Mouse (Mus musculus): ENCODE results near the gene Bcl7b. TPM values are rescaled to one million over a fixed set of nuclear protein-coding genes. Genes with fewer than 3 reads are reported as not detected.
"Not testable (repeated sequence)": the region's sequence is repeated elsewhere in the genome, so short reads cannot be mapped to it uniquely, and the experiment has no call there.

The Bcl7b gene
- total RNA-seq, 2 experiments from 2014 or later, result 31.1 to 31.9 TPM

DNA sequence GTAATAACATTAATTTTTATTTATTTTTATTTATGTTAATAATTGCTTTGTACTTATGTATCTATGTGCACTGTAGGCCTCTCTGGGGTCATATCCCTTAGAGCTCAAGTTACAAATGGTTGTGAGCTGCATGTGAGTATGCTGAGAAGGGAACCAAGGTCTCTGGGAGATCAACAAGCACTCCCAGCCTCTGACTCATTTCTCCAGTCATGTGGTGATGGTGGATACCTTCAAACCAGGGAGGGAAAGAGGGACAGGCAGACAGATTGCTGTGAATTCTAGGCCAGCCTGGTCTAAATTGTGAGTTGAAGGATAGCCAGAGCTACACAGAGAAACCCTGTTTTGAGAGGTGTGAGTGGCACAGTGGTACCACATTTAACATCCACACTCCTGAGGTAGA, 52.9 kb downstream of the Bcl7b start:
- DNase-seq, result no peak

DNA sequence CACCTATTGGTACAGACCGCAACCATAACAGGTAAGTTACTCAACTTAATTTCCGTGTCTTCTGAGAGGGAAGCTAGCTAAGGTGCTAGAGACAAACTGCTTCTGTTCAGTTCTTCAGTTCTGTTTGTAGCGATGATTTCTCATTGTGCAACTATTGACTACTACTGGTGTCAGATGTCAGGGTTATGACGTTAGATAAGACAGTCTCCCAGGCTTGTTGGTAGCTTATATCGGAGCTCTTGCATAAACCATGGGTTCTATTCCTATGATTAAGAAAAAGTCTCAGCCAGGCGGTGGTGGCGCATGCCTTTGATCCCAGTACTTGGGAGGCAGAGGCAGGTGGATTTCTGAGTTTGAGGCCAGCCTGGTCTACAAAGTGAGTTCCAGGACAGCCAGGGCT, 54.0 kb downstream of the Bcl7b start:
- DNase-seq, result no peak

DNA sequence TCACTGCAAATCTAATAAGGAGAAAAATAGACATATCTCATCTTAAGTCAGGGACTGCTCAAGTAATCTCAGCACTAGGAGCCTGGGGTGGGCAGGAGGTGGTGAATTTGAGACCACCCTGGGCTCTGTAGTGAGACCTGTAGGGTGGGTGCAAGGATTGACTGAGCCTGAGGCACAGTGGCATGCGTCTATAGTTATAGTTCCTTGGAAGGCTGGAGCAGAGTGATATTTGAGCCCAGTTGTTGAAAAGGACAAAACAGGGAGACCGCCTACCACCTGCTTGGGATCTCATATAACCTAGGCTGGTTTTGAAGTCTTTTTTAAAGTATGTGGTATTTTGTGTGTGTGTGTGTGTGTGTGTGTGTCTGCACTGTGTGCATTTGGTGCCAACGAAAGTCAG, 56.1 kb downstream of the Bcl7b start:
- DNase-seq, result no peak

DNA sequence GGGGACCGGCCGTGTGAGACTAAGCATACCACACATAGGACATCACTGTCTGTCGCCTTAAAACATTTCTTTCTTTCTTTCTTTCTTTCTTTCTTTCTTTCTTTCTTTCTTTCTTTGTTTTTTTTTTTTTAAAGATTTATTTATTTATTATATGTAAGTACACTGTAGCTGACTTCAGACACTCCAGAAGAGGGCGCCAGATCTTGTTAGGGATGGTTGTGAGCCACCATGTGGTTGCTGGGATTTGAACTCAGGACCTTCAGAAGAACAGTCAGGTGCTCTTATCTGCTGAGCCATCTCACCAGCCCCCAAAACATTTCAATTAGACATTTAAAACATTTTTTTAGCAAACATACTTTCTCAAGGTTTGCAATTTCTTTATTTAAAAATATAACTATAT, 57.8 kb downstream of the Bcl7b start:
- not testable (repeated sequence) for DNase-seq

DNA sequence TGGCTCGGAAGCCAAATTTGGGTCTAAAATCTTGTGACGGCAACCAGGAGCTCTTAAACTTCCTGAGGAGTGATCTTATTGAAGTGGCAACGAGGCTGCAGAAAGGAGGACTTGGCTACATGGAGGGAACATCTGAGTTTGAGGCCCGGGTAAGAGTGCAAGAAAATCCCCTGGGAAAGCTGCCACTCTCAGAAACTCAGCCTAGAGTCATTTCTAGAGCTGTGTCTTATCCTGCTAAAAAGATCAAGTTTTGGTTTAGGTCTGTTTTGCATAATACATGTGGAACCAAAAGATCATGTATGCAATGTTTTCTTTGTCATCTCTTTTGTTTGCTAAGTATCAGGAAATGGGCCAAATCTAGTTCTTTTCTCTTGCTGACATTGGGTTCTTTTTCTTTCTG, 62.1 kb downstream of the Bcl7b start:
- DNase-seq, result no peak

Small RNA genes within 50 kb of the gene (microRNA-seq; reads per million reads assigned to microRNA genes)
- gene Gm25315, result 0 reads per million in 2 experiments

Other genes with a start within 250 kb of the Bcl7b start
- gene Mettl27, start 235.9 kb upstream of the Bcl7b start, total RNA-seq (2021), result 1 to 10 TPM; 6.2 to 7.1 TPM
- gene Cldn4, start 221.3 kb upstream of the Bcl7b start, total RNA-seq (2021), result under 1 TPM in 1 of 2 experiments, not detected in 1; 0.14 TPM
- gene Cldn3, start 182.1 kb upstream of the Bcl7b start, total RNA-seq (2021), result under 1 TPM; 0.71 to 0.77 TPM
- gene Abhd11, start 159.1 kb upstream of the Bcl7b start, total RNA-seq (2021), result 10 to 100 TPM; 55.0 to 59.6 TPM
- 1 to 10 TPM; 5.6 to 6.0 TPM for gene Stx1a, start 144.8 kb upstream of the Bcl7b start, total RNA-seq (2021)
- 10 to 100 TPM; 24.8 to 26.6 TPM for gene Dnajc30, start 104.1 kb upstream of the Bcl7b start, total RNA-seq (2021)
- 10 to 100 TPM; 28.5 to 37.0 TPM for gene Bud23, start 103.3 kb upstream of the Bcl7b start, total RNA-seq (2021)
- gene Vps37d, start 90.0 kb upstream of the Bcl7b start, total RNA-seq (2021), result 1 to 10 TPM; 2.8 to 2.9 TPM
- 1 to 10 TPM; 8.4 to 9.6 TPM for gene Mlxipl, start 78.4 kb upstream of the Bcl7b start, total RNA-seq (2021)
- 10 to 100 TPM; 15.8 to 18.4 TPM for gene Tbl2, start 18.6 kb upstream of the Bcl7b start, total RNA-seq (2021)
- 10 to 100 TPM; 53.9 to 54.3 TPM for gene Baz1b, start 19.0 kb downstream of the Bcl7b start, total RNA-seq (2021)
- 1 to 10 TPM; 1.2 to 1.7 TPM for gene Fzd9, start 82.9 kb downstream of the Bcl7b start, total RNA-seq (2021)
- under 1 TPM; 0.69 to 0.74 TPM for gene Fkbp6, start 181.8 kb downstream of the Bcl7b start, total RNA-seq (2021)
- gene Trim50, start 185.0 kb downstream of the Bcl7b start, total RNA-seq (2021), result not detected
- 10 to 100 TPM; 14.5 to 15.1 TPM for gene Nsun5, start 201.7 kb downstream of the Bcl7b start, total RNA-seq (2021)
- 10 to 100 TPM; 31.9 to 32.1 TPM for gene Pom121, start 226.3 kb downstream of the Bcl7b start, total RNA-seq (2021)